Mouse (Mus musculus): ENCODE results near the gene Magi1.

Magi1 gene

DNA sequence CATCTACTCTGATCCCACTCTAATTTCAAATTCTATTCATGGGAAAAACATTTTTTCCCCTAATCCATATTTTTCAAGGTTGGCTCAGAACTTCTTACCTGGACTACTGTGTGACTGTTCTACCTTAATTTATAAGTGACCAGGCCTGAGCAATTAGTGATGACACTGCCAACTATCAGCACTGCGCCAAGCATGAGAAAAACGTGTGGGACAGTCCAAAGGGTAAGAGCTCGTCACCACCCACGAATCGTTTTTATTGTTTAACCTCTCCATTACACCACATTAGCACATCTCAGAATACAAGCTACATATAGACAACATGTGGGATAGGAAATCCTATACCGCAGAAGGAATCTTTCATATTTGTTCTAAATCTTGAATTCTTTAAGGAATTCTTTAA lies 347.4 kb downstream of the Magi1 start:
- no peak for DNase-seq

DNA sequence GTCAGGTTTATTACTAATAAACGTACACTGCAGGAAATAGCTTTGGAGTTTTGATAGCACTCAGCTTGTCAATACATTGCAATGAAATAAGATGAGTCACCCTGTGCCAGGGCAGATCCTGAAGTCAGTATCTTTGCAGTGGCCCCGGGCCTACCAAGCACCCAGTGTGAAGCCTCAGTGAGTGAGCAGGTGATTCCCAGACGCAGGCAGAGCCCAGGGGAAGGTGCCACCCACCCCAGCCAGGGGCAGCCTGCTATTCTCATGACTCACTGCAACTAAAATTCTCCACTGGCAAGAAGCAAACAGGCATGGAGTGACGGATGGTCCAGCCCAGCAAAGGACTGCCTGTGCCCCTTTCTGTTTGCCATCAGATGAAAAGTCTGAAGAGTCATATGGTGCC lies 347.9 kb downstream of the Magi1 start:
- DNase-seq, result no peak

DNA sequence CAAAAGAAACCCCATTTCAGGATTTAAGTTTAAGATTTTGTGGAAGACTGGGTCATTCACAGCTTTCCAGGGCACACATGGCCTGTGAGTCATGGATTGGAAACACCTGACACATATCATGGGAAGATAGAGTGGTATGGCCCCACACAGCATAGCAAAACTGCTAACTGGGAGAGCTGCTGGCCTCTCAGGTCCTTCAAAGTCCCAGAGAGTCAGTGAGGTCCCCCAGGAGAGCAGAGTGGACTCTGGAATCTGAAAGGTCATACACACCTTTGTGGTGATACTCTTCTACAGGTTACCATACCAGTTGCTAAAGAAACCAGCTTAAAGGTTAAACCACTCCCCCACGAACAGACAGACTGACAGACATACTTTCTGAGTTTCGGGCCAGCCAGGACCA lies 349.0 kb downstream of the Magi1 start:
- DNase-seq, result no peak

DNA sequence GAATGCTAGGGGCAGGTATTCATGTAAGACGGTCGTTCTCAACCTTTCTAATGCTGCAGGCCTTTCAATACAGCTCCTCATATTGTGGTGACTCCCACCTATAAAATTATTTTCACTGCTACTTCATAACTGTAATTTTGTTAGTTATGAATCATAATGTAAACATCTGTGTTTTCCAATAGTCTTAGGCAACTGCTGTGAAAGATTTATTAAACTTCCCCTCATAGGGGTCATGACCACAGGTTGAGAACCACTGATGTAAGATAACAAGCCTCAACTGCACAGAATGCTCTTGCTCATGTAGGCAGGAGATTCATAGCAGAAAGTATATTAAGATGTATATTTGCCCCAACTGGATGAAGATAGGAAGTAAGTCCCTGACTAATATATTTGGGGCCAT lies 359.1 kb downstream of the Magi1 start:
- DNase-seq, result no peak

DNA sequence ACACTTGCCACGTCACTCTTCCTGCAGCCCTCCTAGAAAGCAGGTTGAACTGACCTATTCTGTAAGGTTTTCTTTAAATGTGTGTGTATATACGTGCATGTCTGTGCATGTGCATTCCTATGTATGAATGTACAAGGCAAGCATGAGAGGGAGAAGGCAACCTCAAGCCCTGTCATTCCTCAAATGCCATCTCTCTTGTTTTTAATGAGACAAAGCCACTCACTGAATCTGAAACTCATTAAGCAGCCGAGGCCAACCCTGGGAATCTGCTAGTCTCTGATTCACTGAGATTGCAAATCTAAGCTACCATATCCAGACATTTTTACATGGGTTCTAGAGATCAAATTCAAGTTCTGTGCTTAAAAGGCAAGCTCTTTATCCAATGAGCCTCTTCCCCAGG lies 359.7 kb downstream of the Magi1 start:
- no peak for DNase-seq

DNA sequence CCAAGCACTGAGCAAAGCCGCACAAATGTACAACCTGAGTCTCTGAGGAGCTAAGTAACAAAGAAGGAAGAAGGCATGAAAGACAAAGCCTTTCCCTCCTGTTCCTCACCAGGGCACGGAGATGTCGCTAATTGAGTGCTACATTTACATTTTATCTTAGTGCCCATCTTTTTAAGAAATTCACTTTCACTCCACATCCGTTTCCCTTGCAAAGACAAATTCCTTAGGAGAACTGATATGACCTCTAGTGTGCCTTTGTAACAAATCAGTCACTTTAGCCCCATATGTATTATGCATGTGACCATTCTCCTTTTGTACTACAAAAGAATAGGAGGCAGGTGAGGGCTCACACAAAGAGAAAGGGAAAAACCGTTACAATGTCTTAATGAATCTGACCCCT lies 360.4 kb downstream of the Magi1 start:
- no peak for DNase-seq

DNA sequence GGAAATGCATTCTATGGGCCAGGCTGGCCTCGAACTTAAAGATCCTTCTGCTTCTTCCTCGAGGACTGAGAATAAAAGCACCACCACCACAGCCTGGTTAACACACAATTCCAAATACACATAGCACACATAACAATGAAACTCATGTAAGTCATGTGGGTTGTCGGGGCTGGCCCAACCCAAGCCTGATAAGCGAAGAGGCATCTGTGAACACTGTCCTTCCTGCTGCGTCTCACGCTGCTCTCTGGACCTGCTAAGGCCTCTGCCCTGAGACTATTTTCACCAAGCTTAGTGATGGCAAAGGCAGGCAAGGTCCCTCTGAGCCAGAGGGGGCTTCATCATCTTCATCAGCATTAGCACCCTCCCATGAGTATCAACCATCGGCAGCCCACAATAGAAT lies 360.8 kb downstream of the Magi1 start:
- DNase-seq, result no peak

DNA sequence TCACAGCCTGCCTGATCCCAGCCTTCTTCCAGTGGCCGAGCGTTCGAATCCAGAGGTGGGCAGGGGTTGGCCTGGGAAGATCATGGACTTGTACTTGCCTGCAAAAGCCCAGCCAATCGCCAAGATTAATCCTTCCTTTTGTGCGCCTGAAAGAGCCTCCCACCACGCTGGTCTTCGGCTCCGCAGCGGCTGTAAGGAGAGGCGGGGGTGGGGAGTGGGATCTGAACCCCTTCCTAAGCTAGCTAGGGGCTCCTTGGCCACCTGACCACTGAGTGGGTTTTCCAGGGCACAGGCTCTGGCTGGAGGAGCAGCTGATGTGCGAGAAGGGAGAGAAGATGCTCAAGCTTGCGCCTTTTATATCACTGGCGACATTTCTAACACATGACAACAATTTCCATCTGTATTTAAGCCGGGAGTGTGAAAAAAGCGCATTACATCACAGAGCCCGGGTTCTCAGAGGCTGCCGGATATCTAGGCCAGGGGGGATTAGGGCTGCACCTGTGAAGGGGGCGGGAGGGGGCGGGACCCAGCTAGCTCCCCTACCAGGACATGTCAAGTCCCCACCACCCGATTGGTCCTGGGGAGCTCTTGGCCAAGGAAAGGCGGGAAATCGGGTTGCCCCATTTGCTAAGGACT lies 370.4 kb downstream of the Magi1 start:
- peak; percentile 49 for DNase-seq

DNA sequence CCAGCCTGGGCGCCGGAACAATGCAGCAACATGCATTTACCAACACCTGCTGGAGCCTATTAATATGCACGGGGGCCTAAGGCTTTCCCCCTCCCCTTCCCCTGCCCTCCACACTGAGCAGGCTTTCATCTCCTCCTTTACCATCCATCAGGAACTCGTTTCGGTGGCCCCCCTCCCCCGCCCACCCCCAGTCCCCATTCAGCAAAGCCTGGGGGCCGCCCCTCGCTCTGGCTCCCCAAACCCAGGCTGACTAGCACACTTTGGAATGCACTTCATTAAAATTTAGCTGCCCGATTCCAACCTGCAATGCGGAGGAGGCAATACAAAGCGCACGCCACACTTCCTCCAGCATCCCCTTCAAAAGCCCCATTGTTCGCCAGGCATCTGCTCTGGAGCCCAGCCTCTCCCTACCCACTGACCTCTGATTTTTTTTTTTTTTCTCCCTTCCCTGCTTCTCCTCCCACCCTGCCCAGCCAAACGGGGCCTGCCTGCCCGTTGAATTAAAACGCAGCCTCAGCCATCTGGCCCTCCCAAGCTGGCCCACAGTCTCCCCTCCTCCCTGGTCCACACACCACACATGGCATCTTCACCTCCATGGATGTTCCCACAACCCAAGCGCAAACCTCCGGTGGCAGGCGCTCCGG lies 371.0 kb downstream of the Magi1 start:
- peak; percentile 50 for DNase-seq

DNA sequence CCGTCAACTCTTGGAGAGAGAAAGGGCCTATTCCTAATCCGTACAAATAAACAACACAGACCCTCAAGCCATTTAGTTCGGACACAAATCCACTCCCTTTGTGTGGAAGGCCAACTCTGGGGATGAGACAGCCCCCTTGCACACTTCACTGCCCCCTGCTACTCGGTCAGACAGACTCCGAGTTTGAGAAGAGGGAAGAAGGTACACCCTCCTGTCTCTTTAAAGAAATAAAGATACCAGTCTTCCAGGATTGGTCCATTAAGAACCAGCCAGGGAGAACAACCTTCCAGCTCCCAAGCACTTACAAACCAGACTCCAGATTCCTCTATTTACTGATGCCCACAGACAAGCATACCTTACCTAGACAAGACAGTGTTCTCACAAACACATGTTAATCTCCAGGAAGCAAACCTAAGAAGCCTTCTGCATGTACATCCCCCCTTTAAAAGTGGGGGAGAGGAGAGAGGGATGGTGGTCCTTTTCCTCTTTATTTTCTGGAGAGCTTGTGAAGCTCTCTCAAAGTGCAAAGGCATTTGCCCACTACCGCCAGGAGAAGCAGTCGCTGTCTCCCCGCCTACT lies 371.6 kb downstream of the Magi1 start:
- DNase-seq, result peak; percentile 4

DNA sequence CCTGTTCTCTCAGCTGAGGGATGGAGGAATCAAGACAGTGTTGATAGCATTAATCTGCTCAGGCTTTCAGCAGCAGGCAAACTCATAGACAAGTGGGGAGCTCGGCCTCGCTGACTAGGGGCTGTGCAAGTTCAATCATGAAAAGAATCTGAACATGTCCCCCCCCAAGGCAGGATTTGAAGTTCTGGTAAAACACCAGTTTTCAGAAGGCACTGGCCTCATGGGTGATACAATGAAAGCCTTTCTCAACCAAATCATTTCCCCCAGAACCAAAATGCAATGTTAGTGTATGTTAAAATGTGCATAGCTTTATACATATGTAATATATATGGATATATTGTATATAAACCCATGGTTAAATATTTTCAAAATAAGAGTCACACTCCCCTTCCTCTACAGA lies 372.3 kb downstream of the Magi1 start:
- DNase-seq, result no peak

DNA sequence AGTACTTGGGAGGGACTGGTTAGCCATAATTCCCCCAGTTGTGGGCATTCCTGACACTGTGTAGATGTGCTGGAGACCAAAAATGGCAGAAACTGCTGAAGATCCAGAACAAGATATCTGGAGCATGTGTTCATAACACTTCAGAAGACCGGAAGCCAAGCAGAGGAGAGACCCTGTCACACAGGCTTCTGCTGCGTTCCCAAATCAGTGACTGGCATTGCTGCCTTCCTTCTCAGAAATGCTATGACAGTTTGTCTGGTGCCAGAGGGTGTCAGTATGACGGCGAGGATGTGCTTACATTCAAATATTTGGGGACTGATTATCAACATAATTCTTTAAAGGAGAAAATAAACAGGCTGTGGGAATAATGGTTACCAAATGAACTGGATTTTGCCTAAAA lies 373.7 kb downstream of the Magi1 start:
- no peak for DNase-seq

DNA sequence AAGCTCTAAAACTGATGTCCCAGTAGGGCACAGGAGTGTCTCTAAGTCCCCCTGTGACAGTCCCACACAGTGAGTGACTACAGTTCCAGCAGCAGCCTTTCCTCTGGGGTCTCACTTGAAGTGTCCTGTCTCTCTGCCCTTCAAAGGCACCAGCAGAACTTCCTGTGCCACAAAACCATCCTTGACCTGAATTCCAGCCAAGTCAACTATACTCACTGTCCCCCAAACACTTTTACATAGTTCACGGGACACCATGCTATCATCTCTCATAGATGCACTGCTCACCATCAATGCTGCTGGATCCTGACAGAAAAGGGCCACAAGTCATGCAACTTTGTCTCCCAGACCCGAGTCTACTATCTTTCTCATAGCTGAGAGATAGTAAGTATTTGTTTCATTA lies 378.7 kb downstream of the Magi1 start:
- no peak for DNase-seq

DNA sequence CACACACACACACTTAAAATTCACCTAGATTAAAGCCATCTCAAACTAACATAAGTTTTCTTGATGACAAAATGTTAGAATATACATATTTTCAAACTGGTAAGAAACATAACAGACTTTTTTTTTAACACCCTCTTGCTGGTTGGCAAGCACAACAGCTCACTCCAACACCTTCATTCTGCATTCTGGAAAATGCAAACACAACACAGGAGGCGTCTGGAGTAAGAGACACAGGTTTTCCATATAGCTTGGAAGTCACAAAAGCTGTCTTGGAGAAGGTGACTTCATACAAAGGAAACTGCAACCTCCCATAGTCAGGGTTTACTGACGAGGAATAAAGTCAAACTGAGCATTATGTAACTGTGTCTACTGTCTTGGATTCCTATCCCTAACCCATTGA lies 381.5 kb downstream of the Magi1 start:
- no peak for DNase-seq

DNA sequence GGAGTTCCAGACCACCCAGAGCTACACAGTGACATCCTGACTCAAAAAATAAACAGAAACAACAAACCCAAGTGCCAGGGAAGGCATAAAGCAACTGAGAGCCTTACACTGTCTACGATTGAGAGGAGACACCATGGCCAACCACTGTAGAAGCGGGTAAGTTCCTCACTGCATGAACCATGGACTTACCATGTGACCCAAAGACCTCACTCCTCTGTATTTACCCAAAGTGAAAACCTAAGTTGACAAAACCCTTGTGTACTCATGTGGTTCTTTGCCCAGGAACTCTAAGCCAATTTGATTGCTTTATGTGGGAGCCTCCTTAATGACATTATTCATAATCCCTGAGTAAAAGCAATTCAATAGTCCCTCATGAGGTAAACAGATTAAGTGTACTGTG lies 382.3 kb downstream of the Magi1 start:
- DNase-seq, result no peak

DNA sequence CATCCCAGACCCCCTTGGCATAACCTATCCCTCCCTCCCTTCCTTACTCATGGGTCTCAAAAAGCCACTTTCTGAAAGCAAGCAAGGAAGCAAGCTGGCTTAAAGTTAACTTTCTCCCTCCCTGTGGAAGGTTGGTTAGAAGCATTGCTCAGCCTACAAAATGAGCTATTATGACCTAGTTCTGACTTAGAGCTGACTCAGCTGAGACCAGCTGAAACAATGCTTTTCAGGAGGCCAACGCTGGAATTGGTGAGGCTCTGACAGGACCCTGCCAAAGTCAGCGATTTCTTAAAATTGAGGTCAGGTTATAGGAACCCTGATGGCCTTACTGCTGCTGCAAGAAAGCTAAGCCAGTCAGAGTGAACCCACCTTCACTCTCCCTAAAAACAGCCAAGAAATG lies 386.2 kb downstream of the Magi1 start:
- no peak for DNase-seq

DNA sequence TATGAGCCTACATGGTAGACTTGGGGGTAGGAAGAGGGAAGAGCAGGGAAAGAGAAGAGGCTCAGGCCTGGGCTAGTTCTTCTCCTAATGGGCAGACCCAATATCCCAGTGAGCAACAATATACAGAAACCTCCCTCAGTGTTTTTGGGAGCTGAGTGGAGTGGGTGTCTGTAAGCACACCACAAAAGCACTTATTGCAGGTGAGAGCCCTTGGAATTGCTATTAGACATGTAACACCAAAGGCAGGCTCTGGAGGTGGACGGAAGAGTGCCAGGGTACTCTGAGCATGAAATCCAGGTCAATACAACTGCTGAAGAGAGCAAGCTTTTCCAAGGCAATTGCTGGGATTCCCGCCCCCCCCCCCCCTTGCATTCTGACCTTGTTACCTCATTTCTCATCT lies 388.0 kb downstream of the Magi1 start:
- DNase-seq, result no peak

DNA sequence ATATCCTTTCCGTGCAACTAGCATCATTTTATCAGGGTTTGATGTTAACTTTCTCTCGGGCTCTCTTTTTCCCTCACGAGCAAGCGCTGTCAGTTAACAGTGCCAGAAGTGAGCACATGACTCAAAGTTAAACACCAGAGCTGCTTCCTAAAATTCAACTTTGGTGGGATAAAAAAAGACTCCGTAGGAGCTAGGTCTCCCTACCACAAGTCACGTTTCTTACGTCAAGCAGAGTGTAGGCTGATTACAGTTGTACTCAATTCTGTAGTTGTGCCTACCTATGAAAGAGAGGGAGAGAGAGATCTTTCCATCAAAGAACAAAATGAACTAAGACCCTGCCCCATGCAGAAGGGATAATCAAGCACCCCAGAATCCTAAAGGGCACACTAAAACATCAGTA lies 389.8 kb downstream of the Magi1 start:
- no peak for DNase-seq

DNA sequence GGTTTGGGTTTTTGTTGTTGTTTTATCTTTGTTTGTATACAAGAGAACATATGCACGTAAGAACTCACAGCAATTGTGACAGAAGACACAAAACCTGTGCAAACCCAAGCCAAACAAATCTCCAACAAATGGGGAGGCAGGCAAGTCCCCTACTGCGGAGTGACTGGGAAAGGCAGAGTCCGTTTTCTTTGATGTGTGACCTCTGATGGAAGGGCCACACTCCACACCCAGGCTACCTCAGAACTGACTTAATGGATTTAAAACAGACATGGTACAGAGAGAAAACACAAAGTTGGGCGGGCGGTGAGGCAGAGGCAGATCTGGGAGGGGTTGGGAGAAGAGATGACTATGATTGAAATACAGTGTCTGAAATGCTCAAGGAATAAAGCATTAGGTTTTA lies 390.8 kb downstream of the Magi1 start:
- DNase-seq, result no peak

DNA sequence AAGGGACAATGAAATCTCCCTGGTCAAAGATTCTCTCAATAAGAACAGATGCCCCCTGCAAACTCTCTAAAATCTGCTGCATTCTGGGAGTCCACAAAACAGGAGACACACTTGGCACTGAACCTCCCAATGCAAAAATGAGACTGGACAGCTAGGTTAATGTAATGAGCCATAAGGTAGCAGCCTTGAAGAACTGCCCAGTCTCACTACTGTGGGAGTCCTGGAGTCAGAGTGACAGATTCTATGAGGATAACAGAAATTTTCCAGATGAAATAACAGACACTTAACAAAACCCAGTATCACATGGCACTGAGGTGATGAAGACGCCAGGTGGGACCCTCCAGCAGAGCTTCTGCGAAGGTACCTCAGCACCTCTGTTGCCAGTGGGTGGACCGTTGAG lies 393.7 kb downstream of the Magi1 start:
- DNase-seq, result no peak

DNA sequence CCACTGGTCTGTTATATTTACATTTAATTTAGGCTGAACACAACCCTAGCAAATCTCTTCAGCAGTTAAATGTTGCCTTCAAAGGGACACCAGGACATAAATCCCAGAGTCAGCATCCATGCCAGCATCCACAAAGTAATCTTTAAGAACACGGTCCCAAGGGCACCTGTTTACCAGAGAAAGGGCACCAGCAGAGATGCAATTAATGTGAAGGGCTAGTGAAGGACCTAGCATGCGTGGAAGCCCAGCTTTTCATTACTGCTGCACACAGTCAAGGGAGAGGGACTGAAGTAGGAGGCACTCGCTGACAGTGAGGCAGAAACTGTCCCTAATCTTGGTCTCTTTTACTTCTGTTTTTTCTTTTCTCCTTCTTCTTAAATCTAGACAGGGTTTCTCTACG lies 406.4 kb downstream of the Magi1 start:
- DNase-seq, result no peak

DNA sequence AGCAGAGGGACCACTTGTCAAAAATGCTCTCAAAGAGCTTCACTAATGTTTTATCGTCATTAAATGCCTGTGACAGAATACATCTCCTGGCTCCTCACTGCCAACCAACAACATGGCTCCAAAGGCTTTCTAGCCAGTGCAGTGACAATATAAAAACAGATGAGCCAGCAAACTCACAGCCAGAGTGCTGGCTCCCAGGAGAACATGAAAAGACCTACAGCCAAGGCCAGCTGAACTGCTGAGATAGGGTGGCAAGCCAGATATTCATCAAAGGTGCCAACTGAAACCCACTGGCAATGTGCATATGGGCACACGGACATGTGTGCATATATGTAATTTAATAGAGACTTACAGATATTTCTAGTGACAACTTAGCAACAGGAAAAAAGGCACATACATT lies 408.8 kb downstream of the Magi1 start:
- no peak for DNase-seq

DNA sequence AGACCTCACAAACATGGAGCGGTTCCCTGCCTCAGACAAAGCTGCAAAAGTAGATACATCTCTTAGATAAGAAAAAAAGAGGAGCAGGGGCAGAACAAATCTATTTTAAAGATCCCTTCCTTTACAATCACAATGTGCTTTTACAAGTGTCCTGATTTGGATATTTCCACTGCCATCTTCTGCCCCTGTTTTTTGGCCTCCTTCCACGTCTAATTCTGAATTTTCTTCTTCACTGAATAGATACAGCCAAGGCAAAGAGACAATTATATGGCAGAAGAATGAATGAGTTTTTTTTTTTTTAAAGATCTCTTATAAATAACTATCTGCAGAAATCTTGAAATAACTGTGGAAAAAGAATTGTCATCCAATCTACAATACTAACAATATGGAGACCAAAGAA lies 409.3 kb downstream of the Magi1 start:
- DNase-seq, result no peak

DNA sequence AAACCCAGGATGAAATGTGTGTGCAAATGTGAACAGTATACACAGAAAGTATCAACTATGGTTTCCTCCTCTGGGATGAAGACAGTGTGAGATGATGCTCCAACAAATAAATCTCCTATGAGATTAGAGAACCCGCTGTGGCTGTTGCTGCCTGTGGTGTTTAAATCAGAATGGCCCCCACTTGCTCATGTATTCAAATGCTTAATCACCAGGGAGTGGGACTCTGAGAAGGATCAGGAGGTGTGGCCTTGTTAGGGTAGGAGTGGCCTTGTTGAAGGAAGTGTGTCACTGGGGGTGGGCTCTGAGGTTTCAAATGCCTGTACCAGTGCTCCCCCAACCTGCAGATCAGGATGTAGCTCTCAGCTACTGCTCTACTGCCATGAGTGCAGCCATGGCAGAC lies 410.2 kb downstream of the Magi1 start:
- no peak for DNase-seq

DNA sequence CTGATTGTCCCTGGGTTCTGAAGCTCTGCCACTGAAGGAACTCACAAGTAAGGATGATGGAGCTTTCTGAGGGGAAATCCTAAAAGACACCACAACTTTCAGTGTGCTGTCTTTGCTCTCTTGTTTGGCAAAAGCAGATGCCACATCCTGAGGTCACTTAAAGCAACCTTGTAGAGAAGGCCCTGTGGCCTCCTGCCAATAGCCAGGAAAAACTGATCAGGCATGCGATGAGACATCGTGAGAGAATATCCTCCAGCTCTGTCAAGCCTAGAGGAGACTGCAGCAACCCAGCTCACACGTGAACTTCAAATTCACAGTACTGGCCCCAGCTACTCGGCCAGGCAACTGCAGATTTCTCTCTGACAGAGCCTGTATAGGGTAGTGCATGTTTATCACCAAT lies 412.2 kb downstream of the Magi1 start:
- no peak for DNase-seq
